ENCODE assay signal across 21 mouse cellular contexts in the genomic region with DNA sequence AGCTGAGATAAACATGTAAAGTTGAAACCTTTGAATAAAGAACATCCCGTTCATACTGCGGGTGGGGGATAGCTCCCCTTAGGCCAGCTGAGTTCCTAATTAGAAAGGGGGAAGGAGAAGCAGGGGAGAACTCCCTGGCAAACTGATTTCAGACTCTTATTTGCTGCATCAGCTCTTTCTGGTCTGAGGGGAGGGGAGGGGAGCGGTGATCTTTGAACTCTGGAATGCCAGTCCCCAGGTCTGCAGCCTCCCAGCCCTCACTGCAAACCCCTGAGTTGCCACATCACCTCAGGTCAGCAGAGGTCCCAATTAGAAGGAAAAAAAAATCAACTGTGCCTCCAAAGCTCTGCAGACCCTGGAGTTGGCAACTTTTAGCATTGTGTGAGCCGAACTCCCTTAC.
DNase-seq lines count a peak whose midpoint lies in the region; ATAC-seq and TF ChIP-seq lines count a peak whose summit lies in the region.
"Had no signal": no experiment of that assay in that cellular context is flagged by ENCODE, and none has a peak within 500 bp of the region (broad histone marks: within the 10 kb centered on the region; RNA-seq: fewer than 3 reads in every experiment).

No protein-coding gene starts in this region.

- no peak overlapping the region for H3K9ac ChIP-seq in liver, postnatal 0 days (replicated peaks)
- H3K9ac ChIP-seq in midbrain, embryonic 15.5 days = no peak overlapping the region
- H3K9ac ChIP-seq: embryonic facial prominence, embryonic 13.5 days; forebrain, embryonic 12.5 days; heart, embryonic 13.5 days; hindbrain, embryonic 12.5 days had no signal

- H3K27ac ChIP-seq in liver, postnatal 0 days (ENCODE audit: low read depth) = no peak overlapping the region
- no peak overlapping the region for H3K27ac ChIP-seq in midbrain, embryonic 15.5 days
- H3K27ac ChIP-seq: embryonic facial prominence, embryonic 13.5 days; forebrain, embryonic 12.5 days; heart, adult 2 months; heart, embryonic 13.5 days; hindbrain, embryonic 12.5 days; hindbrain, postnatal 0 days had no signal

- H3K9me3 ChIP-seq in liver, postnatal 0 days (ENCODE audit: low read length) = no peaks in the 10 kb centered on the region
- H3K9me3 ChIP-seq in midbrain, embryonic 15.5 days = no peaks in the 10 kb centered on the region
- H3K9me3 ChIP-seq: embryonic facial prominence, embryonic 13.5 days; forebrain, embryonic 12.5 days; heart, embryonic 13.5 days; hindbrain, embryonic 12.5 days had no signal

- H3K4me2 ChIP-seq in liver, postnatal 0 days (ENCODE audit: low read depth, low read length) = no peak overlapping the region
- H3K4me2 ChIP-seq in midbrain, embryonic 15.5 days = no peak overlapping the region
- H3K4me2 ChIP-seq: embryonic facial prominence, embryonic 13.5 days; forebrain, embryonic 12.5 days; heart, embryonic 13.5 days; hindbrain, embryonic 12.5 days had no signal

- 62% methylated on average over 4 of the region's 4 CpGs for WGBS in liver, postnatal 0 days (ENCODE audit: insufficient replicate concordance)
- 61% methylated on average over 4 of the region's 4 CpGs for WGBS in midbrain, embryonic 15.5 days

- no peak overlapping the region for H3K4me3 ChIP-seq in liver, postnatal 0 days (ENCODE audit: low read depth, low read length)
- H3K4me3 ChIP-seq in midbrain, embryonic 15.5 days = no peak overlapping the region
- H3K4me3 ChIP-seq: embryonic facial prominence, embryonic 13.5 days; forebrain, embryonic 12.5 days; heart, adult 2 months; heart, embryonic 13.5 days; hindbrain, embryonic 12.5 days had no signal

- no peaks in the 10 kb centered on the region for H3K36me3 ChIP-seq in liver, postnatal 0 days (replicated peaks; ENCODE audit: insufficient read depth, low read length)
- H3K36me3 ChIP-seq in midbrain, embryonic 15.5 days (replicated peaks) = no peaks in the 10 kb centered on the region
- H3K36me3 ChIP-seq: embryonic facial prominence, embryonic 13.5 days; forebrain, embryonic 12.5 days; G1E; heart, embryonic 13.5 days; hindbrain, embryonic 12.5 days had no signal

- no peaks in the 10 kb centered on the region for H3K27me3 ChIP-seq in liver, postnatal 0 days (ENCODE audit: insufficient read depth, low read length)
- H3K27me3 ChIP-seq in midbrain, embryonic 15.5 days (replicated peaks) = no peaks in the 10 kb centered on the region
- H3K27me3 ChIP-seq: embryonic facial prominence, embryonic 13.5 days; forebrain, embryonic 12.5 days; heart, embryonic 13.5 days; hindbrain, embryonic 12.5 days had no signal

- H3K4me1 ChIP-seq in liver, postnatal 0 days (ENCODE audit: insufficient read depth) = no peaks in the 10 kb centered on the region
- no peaks in the 10 kb centered on the region for H3K4me1 ChIP-seq in midbrain, embryonic 15.5 days
- H3K4me1 ChIP-seq: embryonic facial prominence, embryonic 13.5 days; forebrain, embryonic 12.5 days; heart, embryonic 13.5 days; hindbrain, embryonic 12.5 days had no signal

- ATAC-seq in liver, postnatal 0 days = no peak
- no peak for ATAC-seq in midbrain, embryonic 15.5 days (replicated peaks)
- ATAC-seq: forebrain, embryonic 16.5 days; hindbrain, postnatal 0 days had no signal

- peak; percentile 10 for DNase-seq in kidney, adult 11 months
- DNase-seq in kidney, adult 18-20 months = no peak
- DNase-seq in liver = peak; percentile 8
- DNase-seq in liver, postnatal 0 days = no peak
- peak; percentile 20 to 49 for DNase-seq in kidney, postnatal 25 days
- DNase-seq in layer of hippocampus, adult 18-20 months (ENCODE audit: low spot score in 2 of 2) = no peak
- DNase-seq: adrenal gland, adult 8-10 months; adrenal gland, postnatal 36 days; cerebellum, adult 2 months; cerebellum, postnatal 14 days; gastrocnemius, postnatal 10 days; heart, adult 2 months; heart, postnatal 36 days had no signal

- TF ChIP-seq CTCF in liver, postnatal 0 days (IDR thresholded peaks at IDR 0.05; ENCODE audit: low read depth) = no peak

- no peak for TF ChIP-seq EP300 in liver, postnatal 0 days (IDR thresholded peaks at IDR 0.05; ENCODE audit: low read depth)

Comparison
In these comparisons a context has a peak if more than half of its experiments do, and no peak if none do; other contexts are left out.
1. DNase-seq: peak in kidney, adult 11 months (single experiment), liver (single experiment) and kidney, postnatal 25 days (2 of 2); none in kidney, adult 18-20 months (single experiment), liver, postnatal 0 days (single experiment) and layer of hippocampus, adult 18-20 months (0 of 2).